Mouse (Mus musculus) megakaryocyte progenitor cell, adult 5-6 weeks (primary cell): ENCODE measurements around the gene Ccdc167. TPM values are rescaled to one million over a fixed set of nuclear protein-coding genes. Genes with fewer than 3 reads are reported as not detected.
"Not testable (repeated sequence)": the region's sequence is repeated elsewhere in the genome, so short reads cannot be mapped to it uniquely, and the experiment has no call there.

Source experiments
- ATAC-seq: replicated peaks from 2 replicates; pipeline ENCODE4 v1.8.0; 2016; ENCODE audit warnings: mild to moderate bottlenecking, moderate TSS enrichment, inconsistent platforms; ENCODE audit not compliant: poor library complexity
- total RNA-seq, 2 experiments: library from RNA; stranded (forward) in 1 of 2; stranded (reverse) in 1 of 2; fragments of 157-497, 149-512 nt in 1 of 2; fragments of 200-1000 nt in 1 of 2; gene quantifications; 2 replicates each; pipeline versions ENCODE4 v1.2.3 to v1.2.4; 2015 to 2017

The Ccdc167 gene
- total RNA-seq, 2 experiments from 2014 or later, result 6.3 to 20.1 TPM

DNA sequence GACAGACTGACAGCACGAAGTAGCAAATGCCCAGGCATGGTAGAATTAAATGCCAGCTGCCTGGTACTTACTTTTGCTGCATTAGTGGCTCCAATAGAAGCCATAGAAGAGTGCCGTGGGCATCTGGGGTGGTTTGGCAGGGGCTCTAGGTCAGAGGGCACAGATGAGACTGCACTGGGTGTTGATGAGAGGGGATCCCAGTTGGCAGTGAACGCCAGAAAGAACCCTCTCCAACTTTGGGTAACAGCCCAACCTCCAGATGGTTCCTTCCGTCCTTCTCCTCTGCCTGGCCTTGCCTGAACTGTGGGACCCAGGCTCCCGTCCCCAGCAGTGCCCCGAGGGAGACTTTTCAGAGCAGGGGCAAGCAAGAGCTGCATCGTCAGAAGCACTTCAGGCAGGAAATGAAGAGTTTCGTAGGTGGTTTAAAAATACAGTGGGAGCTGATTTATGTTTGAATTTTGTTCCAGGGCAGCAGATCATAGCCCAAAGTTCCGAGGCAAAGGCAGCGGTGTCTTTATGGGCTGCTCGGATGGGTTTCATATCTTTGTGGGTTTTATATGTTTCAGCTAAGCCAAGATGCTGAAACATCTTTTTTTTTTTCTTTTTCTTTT is 4.0 kb upstream of the Ccdc167 start:
- ATAC-seq, result no peak

DNA sequence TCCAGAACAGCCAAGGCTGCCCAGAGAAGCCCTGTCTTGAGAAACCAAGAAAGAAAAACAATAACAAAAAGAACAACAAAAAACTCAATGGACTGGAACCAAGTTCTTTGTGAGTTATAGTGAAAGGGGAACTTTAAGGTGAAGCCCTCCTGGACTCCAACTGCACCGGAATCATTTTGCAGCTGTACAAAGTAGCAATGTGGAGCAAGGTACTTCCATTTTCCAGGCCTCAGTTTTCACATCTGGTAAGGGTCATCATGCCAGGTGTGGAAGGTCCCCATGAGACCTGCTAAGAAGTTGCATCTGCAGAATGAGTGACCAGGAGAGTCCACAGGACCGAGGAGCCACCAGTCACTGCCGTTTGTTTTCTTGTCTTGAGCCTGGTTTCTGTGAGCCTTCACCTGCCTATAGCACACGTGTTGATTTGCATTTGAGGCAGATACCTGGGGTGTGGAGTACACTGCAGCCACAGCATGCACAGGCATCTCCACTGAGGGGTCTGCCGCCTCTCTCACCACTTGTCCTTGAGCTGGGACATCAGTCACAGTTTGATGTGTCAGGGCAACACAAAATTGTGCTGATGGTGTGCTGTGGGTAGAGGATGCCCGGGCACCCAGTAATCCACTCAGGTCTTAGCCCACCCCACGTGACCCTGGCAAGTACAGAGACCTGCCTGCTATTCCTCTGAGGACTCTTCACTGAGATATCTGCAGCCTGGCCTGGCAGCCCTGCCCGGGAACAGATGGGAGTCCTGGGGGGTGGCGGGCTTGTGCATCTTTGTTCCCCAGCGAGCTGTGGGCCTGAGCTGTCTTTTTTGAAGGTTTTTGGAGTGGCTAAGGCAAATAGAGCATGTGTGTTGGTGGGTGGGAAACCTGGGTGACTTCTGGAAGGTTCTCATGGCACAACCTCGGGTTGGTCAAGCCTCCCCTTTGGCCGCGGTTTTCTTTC is 3.1 kb upstream of the Ccdc167 start:
- ATAC-seq, result no peak

DNA sequence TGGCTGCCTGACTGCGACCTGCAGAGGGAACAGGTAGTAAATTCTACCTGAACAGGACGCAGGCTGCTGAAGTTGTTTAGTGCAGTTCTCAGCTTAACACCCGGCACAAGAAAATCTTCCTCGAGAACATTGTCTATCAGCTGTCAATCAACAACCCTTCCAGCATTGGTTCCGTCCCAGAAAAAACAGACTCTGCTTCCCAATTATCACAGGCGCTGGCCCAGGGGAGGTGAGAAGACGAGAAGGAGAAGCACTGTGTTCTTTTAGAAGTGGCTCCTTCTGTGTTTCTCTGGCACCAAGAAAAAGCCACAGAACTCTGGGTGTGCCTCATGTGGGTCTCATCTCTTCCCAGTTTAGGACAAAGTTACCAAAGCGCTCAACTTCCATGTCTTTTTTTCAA is 1.8 kb upstream of the Ccdc167 start:
- no peak for ATAC-seq

DNA sequence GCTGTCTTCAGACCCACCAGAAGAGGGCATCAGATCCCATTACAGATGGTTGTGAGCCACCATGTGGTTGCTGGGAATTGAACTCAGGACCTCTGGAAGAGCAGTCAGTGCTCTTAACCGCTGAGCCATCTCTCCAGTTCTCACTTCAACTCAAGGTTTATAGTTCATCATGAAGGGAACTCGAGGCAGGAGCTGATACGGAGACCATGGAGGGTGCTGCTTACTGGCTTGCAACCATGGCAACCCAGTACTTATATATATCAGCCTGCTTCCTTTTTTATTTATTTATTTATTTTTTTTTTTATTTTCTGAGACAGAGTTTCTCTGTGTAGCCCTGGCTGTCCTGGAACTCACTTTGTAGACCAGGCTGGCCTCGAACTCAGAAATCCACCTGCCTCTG is 3.1 kb downstream of the Ccdc167 start:
- not testable (repeated sequence) for ATAC-seq

DNA sequence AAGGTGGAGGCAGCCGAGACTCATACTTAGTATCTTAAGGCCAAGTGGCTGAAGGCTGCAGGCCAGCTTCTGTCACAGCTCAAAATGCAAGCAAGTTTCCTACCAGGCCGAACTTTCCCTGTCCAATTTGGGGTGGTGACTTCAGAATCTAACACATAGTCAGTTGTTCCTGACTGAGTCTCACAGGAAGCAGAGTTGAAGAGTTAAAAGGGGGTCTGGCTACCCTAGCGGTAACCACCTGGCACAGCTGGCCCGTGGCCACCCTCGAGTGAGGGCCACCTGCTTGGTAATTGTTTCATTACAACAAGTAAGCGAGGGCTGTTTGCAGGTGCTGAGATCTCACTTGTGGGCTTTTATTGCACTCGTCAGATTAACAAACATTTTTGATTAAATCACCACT is 4.3 kb downstream of the Ccdc167 start:
- ATAC-seq, result no peak

DNA sequence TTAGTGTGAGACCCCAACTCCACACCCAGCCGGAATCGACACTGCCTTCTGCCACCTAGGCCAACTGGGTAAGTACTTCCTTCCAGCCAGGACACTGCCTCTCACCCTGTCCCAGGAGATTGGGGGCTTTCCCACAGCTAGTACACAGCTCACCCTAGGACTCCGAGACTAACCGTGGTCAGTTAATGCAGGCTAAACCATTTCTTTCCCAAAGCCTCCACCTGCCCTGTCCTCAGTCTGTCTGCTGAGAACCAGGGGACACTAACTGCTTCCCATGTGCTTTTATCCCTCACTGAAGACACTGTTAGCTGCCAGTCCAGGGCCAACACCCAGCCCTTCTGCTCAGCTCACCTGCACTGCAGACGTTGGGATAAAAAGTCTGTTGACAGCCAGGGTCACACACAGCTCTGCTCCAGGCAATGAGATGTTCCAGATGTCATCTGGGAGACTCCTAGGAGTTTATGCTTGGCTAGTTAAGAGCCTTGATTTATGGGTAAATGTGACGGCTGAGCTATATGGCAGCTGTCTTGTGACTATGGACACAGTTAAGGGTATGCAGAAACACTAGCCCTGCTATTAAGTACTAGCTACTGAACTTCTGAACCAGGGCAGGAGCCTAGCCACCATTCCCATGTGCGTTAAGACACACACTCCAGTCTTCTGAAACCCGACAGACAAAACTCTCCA is 5.0 kb downstream of the Ccdc167 start:
- ATAC-seq, result no peak

DNA sequence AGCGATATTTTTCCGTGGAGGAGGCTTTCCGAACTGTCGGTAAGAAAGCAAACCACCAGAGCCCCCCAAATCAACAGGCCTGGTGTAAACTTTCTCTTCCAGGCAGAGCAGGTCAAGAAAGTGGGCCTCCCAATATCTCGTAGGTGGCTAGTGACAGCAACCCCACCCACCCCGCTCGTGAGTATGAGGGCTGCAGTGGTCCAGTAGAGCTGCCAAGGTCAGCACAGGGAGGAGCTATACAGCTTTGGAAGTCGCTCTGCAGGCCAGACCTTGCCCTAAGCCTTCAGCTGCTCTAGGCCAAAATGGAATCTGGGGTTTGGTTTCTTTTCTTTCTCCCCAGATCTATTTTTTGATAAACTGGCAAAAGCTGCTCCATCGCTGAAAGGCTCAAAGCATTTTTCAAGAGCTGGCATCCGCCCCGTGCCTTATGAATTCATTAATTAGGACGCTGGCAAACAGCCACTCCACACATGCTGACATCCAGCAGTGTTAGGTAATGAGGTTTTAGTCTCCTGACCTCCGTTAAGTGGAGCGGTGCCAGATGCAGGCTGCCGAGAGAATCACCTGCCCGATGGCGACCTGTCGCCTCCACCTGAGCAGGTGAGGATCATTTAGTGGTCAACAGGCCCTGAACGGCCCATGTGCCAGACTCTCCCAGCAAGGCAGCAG is 5.6 kb downstream of the Ccdc167 start:
- ATAC-seq, result no peak

DNA sequence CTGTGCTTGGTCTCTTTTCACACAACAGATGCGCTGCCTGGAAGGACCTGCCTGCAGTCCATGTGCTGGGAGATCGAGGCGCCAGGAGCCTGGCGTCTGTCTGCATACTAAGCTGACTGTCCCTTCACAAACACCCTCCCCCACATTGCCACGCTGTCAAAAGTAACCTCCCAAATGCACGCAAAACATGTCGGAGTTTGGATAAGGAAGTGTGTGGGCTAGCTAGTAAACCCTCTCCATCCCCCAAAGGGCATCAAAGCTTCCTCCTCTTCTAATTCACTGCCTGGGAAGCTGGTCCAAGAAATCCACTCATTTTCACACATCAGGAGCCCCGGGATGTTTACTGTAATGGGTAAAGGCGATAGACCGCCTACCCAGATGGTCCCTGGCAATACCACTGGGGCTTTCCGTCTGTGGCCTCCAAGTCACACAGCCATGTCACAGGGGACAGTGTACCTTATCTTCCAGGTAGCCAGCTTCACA is 6.2 kb downstream of the Ccdc167 start:
- no peak for ATAC-seq

DNA sequence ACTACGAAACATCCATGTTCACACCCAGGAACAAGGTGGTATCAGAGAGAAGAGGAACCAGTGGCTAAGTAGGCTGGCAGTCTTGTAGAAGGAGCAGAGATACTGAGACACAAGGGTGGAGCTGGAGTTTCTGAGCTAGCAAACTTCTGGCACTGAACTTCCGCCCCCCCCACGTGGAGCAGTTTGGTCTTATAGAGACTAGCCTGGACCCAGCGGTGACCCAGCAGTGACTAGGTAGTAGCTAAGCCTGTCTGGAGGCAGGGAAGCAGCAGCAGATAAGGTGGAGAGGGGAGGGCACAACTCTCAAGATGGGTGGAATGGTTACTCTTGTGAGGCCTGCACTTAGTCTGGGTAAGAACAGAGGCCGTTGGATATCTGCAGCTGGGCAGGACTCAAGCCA is 8.1 kb downstream of the Ccdc167 start:
- peak; percentile 66 for ATAC-seq

DNA sequence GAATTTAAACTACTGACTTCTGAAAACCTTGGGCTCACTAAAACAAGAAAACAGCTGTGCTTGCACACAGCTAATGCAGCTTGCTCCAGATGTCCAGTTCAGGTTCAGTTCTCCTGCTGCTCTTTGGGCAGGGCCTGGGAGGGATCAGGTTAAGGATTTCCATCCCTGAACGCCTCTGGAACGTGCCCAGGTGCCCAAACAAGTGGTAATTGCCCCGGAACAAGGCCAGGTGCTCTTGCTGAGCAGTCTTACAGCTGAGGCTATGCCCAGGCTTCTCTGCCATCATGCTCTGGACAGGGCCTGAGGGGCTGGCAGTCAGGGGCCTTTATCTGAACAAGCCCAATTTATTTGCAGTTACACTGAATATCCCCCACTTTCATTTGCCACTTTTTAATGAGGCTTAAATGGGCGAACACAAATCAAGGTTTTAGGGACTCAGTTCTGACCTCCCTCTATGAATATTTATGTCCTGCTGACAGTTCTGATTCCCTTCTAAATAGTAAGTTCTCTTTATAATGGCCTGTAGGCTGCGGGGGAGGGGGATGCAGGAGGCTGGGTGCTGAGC is 9.8 kb downstream of the Ccdc167 start:
- ATAC-seq, result no peak

DNA sequence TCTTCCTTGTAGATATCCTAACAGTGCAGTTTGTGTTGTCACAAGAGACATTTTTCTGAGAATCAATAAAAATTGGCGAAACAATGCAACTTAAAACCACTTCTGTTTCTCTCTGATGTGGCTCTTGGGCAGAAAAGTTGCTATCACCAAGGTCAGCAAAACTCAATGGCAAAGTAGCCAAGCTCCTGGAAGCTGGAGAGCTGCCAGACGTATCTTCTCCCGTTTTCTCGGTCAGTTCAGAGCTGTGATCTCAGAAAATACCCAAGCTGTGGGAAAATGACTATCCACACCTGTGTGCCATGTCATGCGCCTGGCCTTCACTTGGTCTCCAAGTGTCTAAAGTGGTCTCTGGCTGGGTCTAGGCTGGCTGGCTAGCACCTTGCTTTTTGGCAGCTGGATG is 11.0 kb downstream of the Ccdc167 start:
- ATAC-seq, result no peak

DNA sequence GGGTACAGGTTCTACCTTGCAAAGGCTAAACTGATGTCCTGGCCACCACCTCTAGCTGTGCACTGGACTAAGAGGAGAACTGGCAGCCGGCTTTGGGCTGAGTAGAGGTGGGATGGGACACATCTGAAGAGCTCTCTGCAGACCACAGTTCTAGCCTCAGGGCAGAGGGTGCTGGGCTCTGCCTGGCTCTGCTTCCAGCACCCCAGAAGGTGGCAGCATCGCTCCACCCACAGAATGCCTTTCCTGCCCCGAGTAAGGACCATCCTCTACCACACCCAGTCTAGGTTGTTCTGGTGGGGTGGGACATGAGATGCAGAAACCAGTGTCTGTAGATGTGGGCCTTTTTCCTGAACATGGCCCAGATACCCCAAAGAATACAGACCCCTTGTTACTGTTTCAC is 12.1 kb downstream of the Ccdc167 start:
- peak; percentile 68 for ATAC-seq

DNA sequence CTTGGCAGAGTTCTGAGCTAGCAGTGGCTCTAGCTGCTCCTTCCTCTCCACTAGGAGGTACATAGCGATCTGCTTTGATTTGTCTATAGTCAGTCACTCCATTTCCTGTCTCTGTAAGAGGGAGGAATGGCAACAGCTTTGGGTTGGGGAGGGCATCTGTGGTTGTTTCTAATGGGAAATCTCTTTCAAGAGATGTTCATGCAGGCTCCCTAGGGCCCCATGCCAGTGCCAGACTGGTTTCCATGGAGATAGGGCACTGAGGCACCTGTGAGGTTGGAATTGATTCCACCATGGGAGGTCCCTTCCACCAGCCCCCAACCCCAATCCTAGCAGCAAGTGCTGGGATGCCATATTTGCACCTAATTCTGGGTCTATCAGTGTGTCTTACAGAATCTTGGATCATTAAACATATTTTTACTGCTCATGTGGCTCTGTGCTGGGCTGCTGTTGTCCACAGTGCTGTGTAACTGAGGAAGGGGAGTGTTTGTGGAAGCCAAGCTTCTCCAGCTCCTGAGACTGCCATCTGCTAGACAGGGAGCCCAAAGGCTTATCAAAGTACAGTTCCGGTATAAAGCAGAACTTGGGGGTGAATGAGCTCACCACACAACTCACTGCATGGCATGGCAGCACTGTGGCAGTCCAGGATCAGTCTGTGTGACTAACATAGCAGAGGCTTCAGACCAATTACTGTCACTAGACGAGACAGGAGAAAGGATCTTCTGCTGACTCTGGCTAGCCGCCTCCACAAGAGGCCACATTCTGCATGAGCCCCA is 13.7 kb downstream of the Ccdc167 start:
- ATAC-seq, result peak; percentile 54

DNA sequence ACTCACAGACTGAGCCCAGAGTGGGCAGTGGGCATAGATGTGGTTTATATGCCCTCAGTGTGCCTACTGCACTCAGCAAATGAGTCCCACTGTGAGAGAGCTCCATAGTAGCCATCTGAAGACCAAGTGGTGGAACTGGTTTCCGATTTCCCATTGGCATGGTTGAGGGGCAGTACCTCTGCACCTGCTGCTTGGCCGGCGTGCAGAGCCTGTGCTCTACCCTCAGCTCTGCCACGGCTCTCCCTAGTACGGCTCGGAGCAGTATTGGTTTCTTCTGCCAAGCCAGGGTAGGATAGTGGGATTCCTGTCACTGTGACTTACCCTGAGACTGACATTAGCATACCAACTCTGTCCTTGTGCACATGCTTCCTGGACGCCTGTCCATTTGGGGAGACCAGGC is 16.3 kb downstream of the Ccdc167 start:
- no peak for ATAC-seq

DNA sequence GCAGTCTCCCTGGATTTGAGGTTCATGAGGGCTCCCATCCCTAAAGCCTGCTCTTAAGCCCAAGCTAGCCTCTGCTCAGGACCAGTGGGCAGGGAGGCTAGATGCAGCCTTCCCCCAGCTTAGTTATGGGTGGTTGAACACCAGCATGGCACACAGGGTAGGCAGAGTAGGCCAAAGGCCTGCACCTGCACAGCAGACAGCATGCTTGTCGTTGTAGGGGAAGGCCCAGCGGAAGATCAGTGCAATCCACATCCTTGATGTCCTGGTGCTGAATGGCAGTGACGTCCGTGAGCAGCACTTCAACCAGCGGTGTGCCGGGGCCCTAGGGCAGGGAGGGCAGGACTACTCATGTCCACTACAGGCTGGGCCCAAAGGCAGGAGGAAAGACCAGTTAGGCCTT is 18.4 kb downstream of the Ccdc167 start:
- no peak for ATAC-seq

DNA sequence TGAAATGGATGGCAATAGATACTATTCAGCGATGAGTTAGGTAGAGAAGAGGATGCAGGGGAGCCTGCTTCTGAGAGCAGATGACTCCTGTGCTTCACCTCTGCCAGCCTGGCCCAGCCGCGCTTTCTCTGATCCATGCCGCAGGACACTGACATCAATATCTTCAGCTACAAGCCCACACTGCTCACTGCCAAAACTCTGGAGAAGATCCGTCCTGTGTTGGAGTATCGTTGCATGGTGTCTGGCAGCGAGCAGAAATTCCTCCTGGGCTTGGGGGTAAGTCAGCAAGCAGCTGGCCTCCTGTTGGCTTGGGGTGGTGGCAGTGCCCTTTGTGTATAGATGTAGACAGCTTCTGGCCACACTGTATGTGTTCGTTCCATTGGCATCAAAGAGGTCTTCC is 19.9 kb downstream of the Ccdc167 start:
- ATAC-seq, result no peak

DNA sequence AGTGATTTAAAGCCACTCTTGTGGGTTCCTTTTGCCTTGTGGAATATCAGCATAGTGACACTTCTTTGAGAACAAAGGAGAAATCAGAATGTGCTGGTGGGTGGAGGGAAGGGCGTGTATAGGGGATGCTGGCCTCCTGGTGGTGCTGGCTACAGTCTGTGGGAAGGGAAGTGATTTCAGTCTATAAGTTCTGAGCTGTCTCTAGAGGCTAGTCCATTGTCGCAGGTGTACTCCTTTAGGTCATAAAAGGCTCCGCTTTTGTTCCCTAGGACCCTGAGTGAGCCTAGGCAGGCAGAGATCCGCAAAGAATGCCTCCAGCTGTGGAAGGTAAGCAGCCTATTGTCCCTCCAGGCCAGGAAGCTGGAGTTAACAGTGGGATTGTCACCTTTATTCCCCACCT is 22.3 kb downstream of the Ccdc167 start:
- no peak for ATAC-seq

DNA sequence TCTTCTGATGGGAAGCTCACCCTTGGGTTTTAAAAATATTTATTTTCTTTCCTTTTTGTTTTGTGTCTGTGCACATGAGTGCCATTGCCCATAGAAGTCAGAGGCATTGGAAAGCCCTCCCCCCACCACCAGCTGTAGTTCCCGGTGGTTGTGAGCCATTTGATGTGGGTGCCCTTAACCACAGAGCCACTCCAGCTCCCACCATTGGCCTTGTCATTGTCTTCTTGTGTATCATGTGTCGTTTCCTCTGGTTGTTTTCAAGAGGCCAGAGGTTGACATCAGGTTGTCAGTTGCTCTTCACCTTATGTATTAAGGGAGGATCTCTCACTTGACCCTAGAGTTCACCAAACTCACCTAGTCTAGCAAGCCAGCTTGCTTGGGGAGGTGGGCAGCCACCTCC is 23.3 kb downstream of the Ccdc167 start:
- no peak for ATAC-seq

DNA sequence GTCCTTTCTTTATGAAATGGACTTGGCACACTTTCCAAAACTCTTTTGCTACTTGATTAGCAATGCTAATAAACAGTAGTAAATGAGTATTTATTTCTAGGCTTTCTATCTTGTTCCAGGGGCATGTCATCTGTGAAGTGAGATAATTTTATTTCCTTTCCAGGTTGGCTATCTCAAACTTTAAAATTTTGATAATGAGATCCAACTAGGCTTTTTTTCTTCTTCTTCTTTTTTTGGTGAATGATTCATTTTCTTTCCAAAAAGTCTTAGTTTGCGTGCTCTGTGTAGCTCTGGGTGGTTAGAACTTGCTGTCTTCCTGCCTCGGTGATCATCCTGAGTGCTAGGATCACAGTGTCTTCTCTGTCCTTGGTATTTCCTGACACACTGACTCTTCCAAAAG is 24.0 kb downstream of the Ccdc167 start:
- no peak for ATAC-seq

DNA sequence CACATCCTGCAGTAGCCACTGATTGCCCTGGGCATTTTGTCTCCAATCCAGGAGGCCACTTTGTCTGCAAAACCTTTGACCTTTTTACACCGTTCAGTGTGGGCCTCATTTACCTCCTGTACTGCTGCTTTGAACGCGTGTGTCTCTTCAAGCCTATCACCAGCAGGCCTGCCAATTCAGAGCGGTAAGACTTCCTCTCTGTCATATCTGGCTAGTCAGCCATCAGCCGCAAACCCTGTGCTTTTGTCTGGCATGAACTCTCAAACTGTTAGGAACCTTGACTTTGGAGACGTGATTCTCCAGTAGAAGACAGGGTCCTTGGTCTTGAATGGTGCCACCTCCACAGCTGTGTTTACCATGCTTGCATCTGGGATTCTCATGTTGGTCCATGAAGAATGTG is 26.6 kb downstream of the Ccdc167 start:
- 0 out of 2 replicates have a peak, but pooled peaks have one; percentile 21 for ATAC-seq
